Mouse (Mus musculus) liver, embryonic 12.5 days (tissue): ENCODE measurements around the gene Ulk1. TPM values are rescaled to one million over a fixed set of nuclear protein-coding genes. Genes with fewer than 3 reads are reported as not detected.
A peak's percentile ranks its signal among the peaks of the same experiment; 100 is the strongest.
"Not testable (repeated sequence)": the region's sequence is repeated elsewhere in the genome, so short reads cannot be mapped to it uniquely, and the experiment has no call there.

ENCODE experiments used
- ATAC-seq: fragments of 200-750 bp; cut with Nextera tagmentation; 2 replicates; pipeline ENCODE4 v1.8.0; 2017; ENCODE audit warnings: moderate number of reproducible peaks, mild to moderate bottlenecking, moderate library complexity
- H3K27ac ChIP-seq: fragments of 300-500 bp; sonication (generic); 2 replicates; pipeline ENCODE4 v1.5.1; 2016; ENCODE audit warnings: mild to moderate bottlenecking
- H3K27me3 ChIP-seq: fragments of 300-500 bp; sonication (generic); replicated peaks from 2 replicates; pipeline ENCODE4 v1.6.1; 2016; ENCODE audit warnings: mild to moderate bottlenecking, moderate library complexity
- H3K36me3 ChIP-seq: fragments of 300-500 bp; sonication (generic); 2 replicates; pipeline ENCODE4 v1.6.1; 2016; ENCODE audit warnings: mild to moderate bottlenecking, moderate library complexity
- H3K4me1 ChIP-seq: fragments of 300-500 bp; sonication (generic); 2 replicates; pipeline ENCODE4 v1.6.1; 2016
- H3K4me2 ChIP-seq: fragments of 300-500 bp; sonication (generic); 2 replicates; pipeline ENCODE4 v1.6.1; 2016; ENCODE audit warnings: mild to moderate bottlenecking, moderate library complexity
- H3K4me3 ChIP-seq: fragments of 300-500 bp; sonication (generic); 2 replicates; pipeline ENCODE4 v1.5.1; 2016; ENCODE audit warnings: mild to moderate bottlenecking, moderate library complexity
- H3K9ac ChIP-seq: fragments of 300-500 bp; sonication (generic); 2 replicates; pipeline ENCODE4 v1.6.1; 2016; ENCODE audit warnings: mild to moderate bottlenecking, moderate library complexity
- H3K9me3 ChIP-seq: fragments of 300-500 bp; sonication (generic); replicated peaks from 2 replicates; pipeline ENCODE4 v1.6.1; 2016; ENCODE audit warnings: mild to moderate bottlenecking, moderate library complexity
- WGBS: fragments of 180-500 bp; shearing (Covaris S2); methylation state at CpG from one replicate; pipeline ENCODE4 v1.1.7; 2016; ENCODE audit not compliant: insufficient replicate concordance; 5-methylcytosine and 5-hydroxymethylcytosine counted together
- polyA plus RNA-seq: library from polyadenylated mRNA; unstranded; fragments of >200 nt; fragmentation: Nextera tagmentation; extraction: Ambion mirVana; gene quantifications from 2 replicates; pipeline ENCODE4 v1.2.1, GENCODE M21; 2016

Gene Ulk1
- polyA plus RNA-seq = 10.8 and 11.5 TPM in 2 replicates

GRCm38 (mm10) chr5:110809667-110810325 lies at the start of gene Ulk1:
Gene Ulk1, minus strand, starts transcription at chr5:110810097.
- peaks cover 53% of the 10 kb centered on the region for H3K4me1 ChIP-seq
- H3K27me3 ChIP-seq = no peaks in the 10 kb centered on the region
- H3K9me3 ChIP-seq = no peaks in the 10 kb centered on the region
- peak within 1 kb of the TSS; percentile 98 for H3K9ac ChIP-seq
- 1% methylated on average over 69 of the region's 80 CpGs for WGBS
- peak within 1 kb of the TSS; percentile 90 for H3K4me3 ChIP-seq
- peak; percentile 87 for ATAC-seq
- peak within 1 kb of the TSS; percentile 94 for H3K27ac ChIP-seq
- peak within 1 kb of the TSS; percentile 95 for H3K4me2 ChIP-seq
- peaks cover 25% of the 10 kb centered on the region for H3K36me3 ChIP-seq

- Histone ChIP-seq H3K9ac (no peak overlapping the region), H3K9me3 (no peaks in the 10 kb centered on the region), H3K27ac (no peak overlapping the region), H3K4me2 (no peak overlapping the region), H3K36me3 (peaks cover 98% of the 10 kb centered on the region), H3K4me1 (0 out of 2 replicates have a peak, but pooled peaks cover 6% of the 10 kb centered on the region), H3K27me3 (no peaks in the 10 kb centered on the region), H3K4me3 (no peak overlapping the region)
- no peak for ATAC-seq
- WGBS = 68% methylated on average over 13 of the region's 13 CpGs
Measured at GRCm38 (mm10) chr5:110859013-110859650, 49.2 kb upstream of the Ulk1 start.

GRCm38 (mm10) chr5:110857091-110857490 lies 47.2 kb upstream of the Ulk1 start:
- Histone ChIP-seq H3K4me2 (no peak overlapping the region), H3K4me1 (0 out of 2 replicates have a peak, but pooled peaks cover 6% of the 10 kb centered on the region), H3K9me3 (no peaks in the 10 kb centered on the region), H3K4me3 (no peak overlapping the region), H3K36me3 (peaks cover 99% of the 10 kb centered on the region), H3K27ac (no peak overlapping the region), H3K9ac (no peak overlapping the region), H3K27me3 (no peaks in the 10 kb centered on the region)
- no peak for ATAC-seq
- 86% methylated on average over 5 of the region's 5 CpGs for WGBS

- no peak overlapping the region for H3K9ac ChIP-seq
- no peak for ATAC-seq
- no peak overlapping the region for H3K4me3 ChIP-seq
- peaks cover 97% of the 10 kb centered on the region for H3K36me3 ChIP-seq
- 53% methylated on average over 1 of the region's 1 CpGs for WGBS
- H3K9me3 ChIP-seq = no peaks in the 10 kb centered on the region
- no peak overlapping the region for H3K4me2 ChIP-seq
- H3K27ac ChIP-seq = no peak overlapping the region
- H3K4me1 ChIP-seq = no peaks in the 10 kb centered on the region
- H3K27me3 ChIP-seq = no peaks in the 10 kb centered on the region
Measured at GRCm38 (mm10) chr5:110852990-110853389, 43.1 kb upstream of the Ulk1 start.

GRCm38 (mm10) chr5:110841046-110841862 lies 31.4 kb upstream of the Ulk1 start:
- ATAC-seq = no peak
- 56% methylated on average over 14 of the region's 14 CpGs for WGBS

GRCm38 (mm10) chr5:110840465-110840864 lies 30.6 kb upstream of the Ulk1 start:
- H3K4me2 ChIP-seq = peak overlapping the region; percentile 81
- H3K36me3 ChIP-seq = peaks cover 47% of the 10 kb centered on the region
- peak overlapping the region; percentile 85 for H3K4me3 ChIP-seq
- H3K27ac ChIP-seq = peak overlapping the region; percentile 93
- peaks cover 71% of the 10 kb centered on the region for H3K4me1 ChIP-seq
- ATAC-seq = no peak
- WGBS = 3% methylated on average over 4 of the region's 4 CpGs
- no peaks in the 10 kb centered on the region for H3K9me3 ChIP-seq
- H3K27me3 ChIP-seq = no peaks in the 10 kb centered on the region
- H3K9ac ChIP-seq = peak overlapping the region; percentile 84

More at GRCm38 (mm10) chr5:110841046-110841862, 31.4 kb upstream of the Ulk1 start:
- Histone ChIP-seq H3K27ac (peak overlapping the region; percentile 93), H3K9ac (peak overlapping the region; percentile 84), H3K36me3 (peaks cover 55% of the 10 kb centered on the region), H3K4me2 (peak overlapping the region; percentile 81), H3K9me3 (no peaks in the 10 kb centered on the region), H3K4me1 (peaks cover 64% of the 10 kb centered on the region), H3K4me3 (peak overlapping the region; percentile 85), H3K27me3 (no peaks in the 10 kb centered on the region)

GRCm38 (mm10) chr5:110839678-110840365 lies 29.9 kb upstream of the Ulk1 start, which contains the start of the genes Hscb and Chek2:
Gene Hscb, minus strand, starts transcription at chr5:110839777.
Gene Chek2, plus strand, starts transcription at chr5:110839979.
- ATAC-seq = peak; percentile 84

GRCm38 (mm10) chr5:110839038-110839677 lies 29.3 kb upstream of the Ulk1 start:
- H3K27me3 ChIP-seq = no peaks in the 10 kb centered on the region
- 2% methylated on average over 28 of the region's 28 CpGs for WGBS
- peaks cover 81% of the 10 kb centered on the region for H3K4me1 ChIP-seq
- peak overlapping the region; percentile 85 for H3K4me3 ChIP-seq
- peak; percentile 23 for ATAC-seq
- peaks cover 41% of the 10 kb centered on the region for H3K36me3 ChIP-seq
- H3K9ac ChIP-seq = peak overlapping the region; percentile 92
- no peaks in the 10 kb centered on the region for H3K9me3 ChIP-seq
- H3K4me2 ChIP-seq = peak overlapping the region; percentile 67
- H3K27ac ChIP-seq = peak overlapping the region; percentile 98

More at GRCm38 (mm10) chr5:110839678-110840365, 29.9 kb upstream of the Ulk1 start, which contains the start of the genes Hscb and Chek2:
- Histone ChIP-seq H3K4me3 (peak within 1 kb of the TSS; percentile 85), H3K27me3 (no peaks in the 10 kb centered on the region), H3K9me3 (no peaks in the 10 kb centered on the region), H3K36me3 (peaks cover 41% of the 10 kb centered on the region), H3K4me2 (peak within 1 kb of the TSS; percentile 81), H3K9ac (peak within 1 kb of the TSS; percentile 92), H3K4me1 (peaks cover 78% of the 10 kb centered on the region), H3K27ac (peak within 1 kb of the TSS; percentile 98)
- 1% methylated on average over 41 of the region's 41 CpGs for WGBS

GRCm38 (mm10) chr5:110838016-110838415 lies 28.1 kb upstream of the Ulk1 start:
- H3K4me3 ChIP-seq = peak overlapping the region; percentile 85
- peaks cover 41% of the 10 kb centered on the region for H3K36me3 ChIP-seq
- peaks cover 84% of the 10 kb centered on the region for H3K4me1 ChIP-seq
- H3K9ac ChIP-seq = peak overlapping the region; percentile 92
- H3K4me2 ChIP-seq = peak overlapping the region; percentile 67
- peak overlapping the region; percentile 98 for H3K27ac ChIP-seq
- WGBS = 21% methylated on average over 5 of the region's 5 CpGs
- H3K27me3 ChIP-seq, H3K9me3 ChIP-seq, ATAC-seq: not testable (repeated sequence)

GRCm38 (mm10) chr5:110835959-110836358 lies 26.1 kb upstream of the Ulk1 start:
- Histone ChIP-seq H3K9me3 (no peaks in the 10 kb centered on the region), H3K36me3 (peaks cover 41% of the 10 kb centered on the region), H3K4me3 (peak overlapping the region; percentile 46), H3K4me1 (peaks cover 64% of the 10 kb centered on the region), H3K9ac (peak overlapping the region; percentile 66), H3K27me3 (no peaks in the 10 kb centered on the region), H3K4me2 (peak overlapping the region; percentile 67), H3K27ac (peak overlapping the region; percentile 98)
- peak; percentile 82 for ATAC-seq
- 3% methylated on average over 3 of the region's 3 CpGs for WGBS
